Mouse (Mus musculus) olfactory bulb, adult 2 months (tissue): ENCODE data around the gene Armt1. TPM values are rescaled to one million over a fixed set of nuclear protein-coding genes. Genes with fewer than 3 reads are reported as not detected.

ENCODE experiments used
- H3K27ac ChIP-seq: fragments of 200-500 bp; 2 replicates; pipeline ENCODE4 v1.5.1; 2012; ENCODE audit warnings: low read depth, low read length; ENCODE audit not compliant: insufficient read depth
- H3K4me1 ChIP-seq: fragments of 200-500 bp; 2 replicates; pipeline ENCODE4 v1.6.1; 2012; ENCODE audit warnings: low read length; ENCODE audit not compliant: control insufficient read depth, insufficient read depth
- H3K4me3 ChIP-seq: fragments of 200-500 bp; 2 replicates; pipeline ENCODE4 v1.5.1; 2012; ENCODE audit warnings: mild to moderate bottlenecking, low read depth, low read length, moderate library complexity; ENCODE audit not compliant: insufficient read depth
- CTCF ChIP-seq: fragments of 200-500 bp; IDR thresholded peaks from 2 replicates; pipeline ENCODE4 v1.5.1; 2012; ENCODE audit warnings: low read depth, mild to moderate bottlenecking, low read length, moderate library complexity; ENCODE audit not compliant: insufficient read depth
- POLR2A ChIP-seq: fragments of 200-500 bp; IDR thresholded peaks from 2 replicates; pipeline ENCODE4 v1.6.1; 2012; ENCODE audit warnings: mild to moderate bottlenecking, low read depth, low read length, moderate library complexity; ENCODE audit not compliant: insufficient read depth
- WGBS: fragments of 180-500 bp; shearing (Covaris S2); methylation state at CpG from one replicate; pipeline ENCODE4 v1.1.7; 2018; 5-methylcytosine and 5-hydroxymethylcytosine counted together
- polyA plus RNA-seq: library from polyadenylated mRNA; stranded (reverse); fragments of >200 nt; gene quantifications from 2 replicates; pipeline ENCODE4 v1.2.4, GENCODE M21; 2012; ENCODE audit warnings: low replicate concordance; ENCODE audit not compliant: missing spikeins, insufficient read depth, insufficient read length

The Armt1 gene
- polyA plus RNA-seq, 1 experiment = not detected

DNA sequence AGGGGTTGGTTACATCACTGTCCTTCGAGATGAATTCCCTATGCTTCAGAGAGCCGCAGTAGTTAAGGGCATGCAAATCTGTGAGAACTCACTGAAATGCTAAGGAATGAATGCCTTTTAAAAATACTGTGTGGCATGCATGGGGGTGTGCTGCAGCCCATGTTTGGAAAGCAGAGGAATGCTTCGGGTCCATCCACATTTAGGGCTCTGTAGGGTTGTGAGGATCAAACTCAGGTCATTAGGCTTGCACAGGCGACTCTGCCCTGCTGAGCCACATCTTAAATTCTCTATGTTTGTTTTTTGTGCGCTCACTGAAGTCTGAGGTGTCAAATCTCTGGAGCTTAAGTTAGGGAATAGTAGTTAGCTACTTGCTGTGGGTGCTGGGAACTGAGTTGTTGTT is 41.2 kb upstream of the Armt1 start:
- 24% methylated on average over 5 of the region's 5 CpGs for WGBS
- TF ChIP-seq CTCF = no peak
- no peak for TF ChIP-seq POLR2A
- Histone ChIP-seq H3K4me3 (no peak overlapping the region), H3K4me1 (peaks cover 12% of the 10 kb centered on the region), H3K27ac (no peak overlapping the region)

DNA sequence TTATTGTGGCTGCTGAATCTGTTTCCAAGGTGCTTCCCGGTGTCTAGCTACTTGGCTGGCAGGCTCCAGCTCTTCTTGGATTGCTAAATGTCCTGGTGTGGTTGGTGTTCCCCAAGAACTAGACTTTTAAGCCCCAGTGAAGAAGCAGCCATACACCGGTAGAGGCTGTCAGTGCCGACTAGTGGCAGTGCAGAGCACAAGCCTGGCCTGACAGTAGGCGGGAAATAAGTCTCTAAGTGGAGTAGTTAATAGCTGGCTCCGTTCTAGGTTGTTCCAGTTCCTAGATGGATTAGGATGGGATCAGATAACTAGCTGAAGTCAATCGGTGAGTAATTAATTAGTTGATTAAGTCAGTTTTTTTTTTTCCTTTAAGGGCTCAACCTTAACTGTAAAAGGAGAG is 40.4 kb upstream of the Armt1 start:
- Histone ChIP-seq H3K4me3 (no peak overlapping the region), H3K4me1 (peaks cover 12% of the 10 kb centered on the region), H3K27ac (no peak overlapping the region)
- WGBS = 8% methylated on average over 6 of the region's 6 CpGs
- TF ChIP-seq POLR2A = no peak
- no peak for TF ChIP-seq CTCF

DNA sequence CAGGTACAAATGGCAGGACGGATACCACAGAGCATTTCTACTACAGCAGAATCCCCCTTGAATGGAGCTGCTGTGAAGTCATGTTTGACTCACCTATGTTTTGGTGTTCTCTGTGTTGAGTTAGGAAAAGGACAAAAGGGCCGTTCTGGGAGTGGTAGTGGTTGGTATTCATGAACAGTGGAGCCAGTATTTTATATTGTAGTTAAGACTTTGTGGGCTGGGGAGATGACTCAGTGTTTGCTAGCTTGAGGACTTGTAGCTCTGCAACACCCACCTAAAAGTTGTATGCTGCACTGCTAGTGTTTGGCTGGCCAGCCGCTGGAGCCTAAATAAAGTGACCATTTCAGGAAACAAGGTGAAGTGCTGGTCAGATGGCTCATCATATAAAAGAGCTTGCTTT is 36.9 kb upstream of the Armt1 start:
- H3K4me1 ChIP-seq = peaks cover 13% of the 10 kb centered on the region
- TF ChIP-seq CTCF (no peak), POLR2A (no peak)
- no peak overlapping the region for H3K4me3 ChIP-seq
- 43% methylated on average over 3 of the region's 3 CpGs for WGBS
- no peak overlapping the region for H3K27ac ChIP-seq

DNA sequence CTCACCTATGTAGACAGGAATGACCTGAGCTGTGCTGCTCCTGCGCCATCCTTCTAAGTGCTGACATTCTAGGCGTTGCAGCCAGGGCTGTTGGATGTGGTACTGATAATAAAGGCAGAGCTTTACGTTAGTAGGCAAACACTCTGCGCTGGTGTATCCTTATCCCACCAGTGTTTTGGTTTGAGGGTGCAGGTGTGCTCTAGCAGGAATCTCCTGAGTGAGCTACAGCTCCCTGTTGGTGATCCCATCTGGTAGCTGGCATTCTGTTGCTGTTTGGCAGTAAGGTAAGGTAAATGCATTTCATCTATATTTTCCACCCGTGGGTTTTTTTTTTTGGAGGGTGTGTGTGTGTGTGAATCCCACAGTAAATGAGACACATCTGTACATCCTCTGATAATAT is 34.2 kb upstream of the Armt1 start:
- 85% methylated on average over 5 of the region's 5 CpGs for WGBS
- TF ChIP-seq CTCF (no peak), POLR2A (no peak)
- H3K4me1 ChIP-seq = peaks cover 5% of the 10 kb centered on the region
- no peak overlapping the region for H3K4me3 ChIP-seq
- no peak overlapping the region for H3K27ac ChIP-seq

DNA sequence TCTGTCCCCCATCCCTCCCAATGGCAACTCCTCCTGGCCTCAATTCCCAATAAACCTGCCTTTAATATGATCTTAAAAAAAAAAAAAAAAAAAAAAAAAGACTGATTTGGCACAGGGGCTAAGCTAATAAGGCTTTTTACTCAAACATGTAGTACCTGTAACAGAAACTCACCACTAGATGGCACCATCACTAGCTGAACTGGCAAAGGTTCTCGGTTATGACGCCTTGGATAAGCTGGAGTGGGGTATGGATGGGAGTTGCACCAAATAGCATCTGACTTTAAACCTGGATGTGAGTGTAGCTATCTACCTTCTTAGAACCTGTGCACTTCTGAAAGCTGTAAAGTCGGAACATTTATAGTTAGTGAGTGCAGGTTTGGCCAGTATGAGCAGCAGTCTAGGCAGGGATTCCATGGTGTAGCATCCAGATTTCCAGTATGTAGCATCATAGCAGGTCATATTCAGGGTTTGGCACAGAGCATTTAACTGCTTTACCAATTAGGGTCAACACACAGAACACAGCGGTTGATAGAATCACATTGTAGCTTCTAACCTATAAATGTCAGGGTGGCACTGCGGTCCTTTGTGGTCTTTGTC is 27.3 kb upstream of the Armt1 start:
- no peaks in the 10 kb centered on the region for H3K4me1 ChIP-seq
- H3K27ac ChIP-seq = no peak overlapping the region
- WGBS = 55% methylated on average over 5 of the region's 5 CpGs
- H3K4me3 ChIP-seq = no peak overlapping the region
- TF ChIP-seq CTCF (no peak), POLR2A (no peak)

DNA sequence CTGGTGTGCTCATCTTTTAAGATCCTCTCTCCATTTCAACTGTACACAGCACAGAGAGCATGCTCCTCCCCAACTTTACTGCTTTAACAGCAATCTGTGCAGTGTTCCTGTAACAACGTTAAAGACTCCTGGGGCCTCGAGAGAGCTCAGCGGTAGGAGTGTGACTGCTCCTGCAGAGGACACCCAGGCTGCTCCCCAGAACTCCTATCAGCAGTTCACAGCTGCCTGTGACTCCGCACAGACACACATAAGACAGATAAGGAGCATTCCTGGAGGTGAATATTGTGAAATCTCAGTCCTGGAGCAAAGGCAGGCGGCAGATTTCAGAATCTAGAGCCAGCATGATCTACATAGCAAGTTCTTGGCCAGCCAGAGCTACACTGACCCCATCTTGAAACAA is 26.8 kb upstream of the Armt1 start:
- no peak for TF ChIP-seq POLR2A
- TF ChIP-seq CTCF = no peak
- H3K27ac ChIP-seq = no peak overlapping the region
- H3K4me1 ChIP-seq = no peaks in the 10 kb centered on the region
- 61% methylated on average over 5 of the region's 5 CpGs for WGBS
- H3K4me3 ChIP-seq = no peak overlapping the region

DNA sequence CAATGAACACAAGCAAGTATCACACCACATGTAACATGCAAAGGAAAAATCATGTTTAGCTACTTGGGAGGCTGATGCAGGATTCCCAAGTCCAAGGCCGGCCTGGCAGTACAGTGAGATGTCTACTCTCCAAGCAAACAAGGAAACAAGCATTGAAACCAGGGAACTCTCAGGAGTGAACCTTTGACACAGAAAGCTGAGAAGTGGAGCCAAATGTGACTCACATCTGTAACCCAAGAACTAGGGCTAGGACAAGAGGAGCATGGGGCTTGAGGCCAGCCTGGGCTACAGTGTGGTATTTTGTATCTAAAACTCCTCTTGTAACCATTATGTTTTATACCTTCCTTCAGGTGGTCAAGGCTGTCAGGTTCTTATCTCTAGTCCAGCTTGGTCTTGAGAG is 25.1 kb upstream of the Armt1 start:
- H3K4me3 ChIP-seq = no peak overlapping the region
- no peaks in the 10 kb centered on the region for H3K4me1 ChIP-seq
- H3K27ac ChIP-seq = no peak overlapping the region
- TF ChIP-seq CTCF (no peak), POLR2A (no peak)
- WGBS = 100% methylated on average over 1 of the region's 1 CpGs

DNA sequence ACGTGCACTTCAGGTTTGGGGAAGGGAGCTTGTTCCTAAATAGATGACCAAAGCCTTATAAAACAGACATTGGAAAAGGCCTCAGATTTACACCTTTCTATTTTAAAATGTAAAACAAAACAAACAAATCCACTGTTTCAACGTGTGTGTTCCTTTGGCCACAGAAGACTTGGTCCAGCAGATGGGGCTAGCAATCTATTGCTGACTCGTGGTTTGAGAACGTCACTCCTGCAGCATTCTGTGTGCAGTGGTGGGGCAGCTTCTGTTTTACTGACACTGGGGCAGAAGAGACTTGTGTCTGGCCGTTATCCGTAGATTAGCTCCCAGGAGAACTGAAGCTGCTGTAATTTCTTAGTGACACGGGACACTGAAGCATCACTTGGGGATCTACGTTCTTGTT is 7.0 kb upstream of the Armt1 start:
- Histone ChIP-seq H3K4me3 (no peak overlapping the region), H3K27ac (no peak overlapping the region), H3K4me1 (peaks cover 12% of the 10 kb centered on the region)
- WGBS = 70% methylated on average over 8 of the region's 8 CpGs
- TF ChIP-seq CTCF (no peak), POLR2A (no peak)

DNA sequence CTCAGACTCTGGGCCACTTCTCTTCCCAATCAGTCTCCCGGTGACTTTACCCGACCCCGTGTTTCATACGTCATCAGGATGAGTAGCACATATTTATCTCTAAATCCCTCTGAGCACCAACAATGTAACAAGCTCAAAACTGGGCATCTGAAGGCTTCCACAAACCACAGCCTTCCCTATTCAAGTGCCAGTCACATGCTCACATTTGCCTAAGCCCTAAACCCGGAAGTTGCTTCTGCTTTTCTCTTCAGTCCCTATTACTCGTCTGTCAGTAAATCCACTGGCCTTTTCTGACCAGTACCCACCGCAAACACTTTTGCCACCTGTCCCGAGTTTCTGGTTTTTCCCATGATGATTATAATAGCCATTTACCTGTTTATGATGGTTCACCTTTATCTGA is 1.9 kb upstream of the Armt1 start:
- Histone ChIP-seq H3K27ac (no peak overlapping the region), H3K4me1 (peaks cover 12% of the 10 kb centered on the region), H3K4me3 (no peak overlapping the region)
- WGBS = 82% methylated on average over 8 of the region's 8 CpGs
- no peak for TF ChIP-seq CTCF
- no peak for TF ChIP-seq POLR2A

DNA sequence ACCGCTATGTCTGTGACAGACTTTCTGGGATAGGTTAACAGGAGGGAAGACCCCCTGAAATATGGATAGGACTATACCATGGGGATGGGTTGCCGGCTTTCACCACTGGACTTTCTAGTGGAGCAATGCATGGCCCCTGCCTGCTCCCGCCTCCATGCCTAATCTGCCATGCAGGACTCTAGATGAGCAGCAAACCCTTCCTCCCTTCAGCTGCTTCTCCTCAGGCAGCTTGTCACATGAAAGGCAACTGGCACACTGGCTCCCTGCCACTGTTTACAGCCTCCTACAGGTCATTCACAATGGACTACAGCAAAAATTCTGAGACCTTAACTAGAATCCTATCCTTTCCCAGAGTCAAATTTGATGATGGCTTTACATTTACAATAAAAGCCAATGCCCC is 1.4 kb upstream of the Armt1 start:
- TF ChIP-seq POLR2A = no peak
- TF ChIP-seq CTCF = no peak
- WGBS = 75% methylated on average over 3 of the region's 3 CpGs
- Histone ChIP-seq H3K4me3 (no peak overlapping the region), H3K27ac (no peak overlapping the region), H3K4me1 (peaks cover 12% of the 10 kb centered on the region)
